Mouse (Mus musculus) kidney, postnatal 36 days (tissue): ENCODE data around the gene Espl1.
A peak's percentile ranks its signal among the peaks of the same experiment; 100 is the strongest.

Source experiments
- DNase-seq, 2 experiments: peaks; one replicate each; pipeline ENCODE4 v3.0.0; 2021 to 2022; ENCODE audit warnings: mixed read lengths in 2 of 2

The Espl1 gene

GRCm38 (mm10) chr15:102295633-102296367 lies at the start of gene Espl1:
Gene Espl1 (plus strand): TSS chr15:102296266.
- peak; percentile 96 to 97 for DNase-seq

GRCm38 (mm10) chr15:102246866-102247251 lies 49.2 kb upstream of the Espl1 start:
- DNase-seq = peak; percentile 99

- peak; percentile 73 to 87 for DNase-seq
Observed at GRCm38 (mm10) chr15:102247252-102248130, 48.6 kb upstream of the Espl1 start.

- no peak for DNase-seq
Observed at GRCm38 (mm10) chr15:102248131-102248811, 47.8 kb upstream of the Espl1 start.

- DNase-seq = no peak
Observed at GRCm38 (mm10) chr15:102248812-102249191, 47.3 kb upstream of the Espl1 start.

GRCm38 (mm10) chr15:102249251-102249691 lies 46.8 kb upstream of the Espl1 start:
- DNase-seq = peak in 1 of 2 experiments; percentile 69

- no peak for DNase-seq
Observed at GRCm38 (mm10) chr15:102249967-102250366, 46.1 kb upstream of the Espl1 start.

GRCm38 (mm10) chr15:102250521-102250920 lies 45.5 kb upstream of the Espl1 start:
- no peak for DNase-seq

- peak; percentile 61 to 71 for DNase-seq
Observed at GRCm38 (mm10) chr15:102255547-102256255, 40.4 kb upstream of the Espl1 start.

GRCm38 (mm10) chr15:102256431-102257201 lies 39.5 kb upstream of the Espl1 start:
- no peak for DNase-seq

GRCm38 (mm10) chr15:102257202-102258075 lies 38.6 kb upstream of the Espl1 start, which contains the start of gene Rarg:
Gene Rarg (minus strand): TSS chr15:102257517.
- DNase-seq = peak; percentile 62 to 67

GRCm38 (mm10) chr15:102258076-102258470 lies 38.0 kb upstream of the Espl1 start:
- DNase-seq = peak in 1 of 2 experiments; percentile 62

GRCm38 (mm10) chr15:102258581-102259253 lies 37.3 kb upstream of the Espl1 start:
- no peak for DNase-seq

- DNase-seq = no peak
Observed at GRCm38 (mm10) chr15:102262582-102262981, 33.5 kb upstream of the Espl1 start.

GRCm38 (mm10) chr15:102263037-102263436 lies 33.0 kb upstream of the Espl1 start:
- no peak for DNase-seq

GRCm38 (mm10) chr15:102265548-102265947 lies 30.5 kb upstream of the Espl1 start:
- no peak for DNase-seq

GRCm38 (mm10) chr15:102270274-102270960 lies 25.6 kb upstream of the Espl1 start, which contains the start of gene Gm9918:
Gene Gm9918 (plus strand): TSS chr15:102270563.
- DNase-seq = peak in 1 of 2 experiments; percentile 6

GRCm38 (mm10) chr15:102271441-102271840 lies 24.6 kb upstream of the Espl1 start:
- DNase-seq = peak; percentile 24 to 34
